Mouse (Mus musculus) heart, embryonic 11.5 days (tissue): ENCODE data around the gene Pga5. TPM values are rescaled to one million over a fixed set of nuclear protein-coding genes. Genes with fewer than 3 reads are reported as not detected.

Source experiments
- ATAC-seq: fragments of 200-750 bp; cut with Nextera tagmentation; replicated peaks from 2 replicates; pipeline ENCODE4 v1.8.0; 2017; ENCODE audit warnings: moderate library complexity; ENCODE audit not compliant: insufficient number of reproducible peaks, low FRiP score, low TSS enrichment
- H3K27ac ChIP-seq: fragments of 300-500 bp; sonication (generic); 2 replicates; pipeline ENCODE4 v1.5.1; 2014; ENCODE audit warnings: mild to moderate bottlenecking, low read depth, low read length
- H3K27me3 ChIP-seq: fragments of 300-500 bp; sonication (generic); 2 replicates; pipeline ENCODE4 v1.6.1; 2014; ENCODE audit warnings: mild to moderate bottlenecking, low read length, mixed read lengths; ENCODE audit not compliant: control insufficient read depth, insufficient read depth
- H3K36me3 ChIP-seq: fragments of 300-500 bp; sonication (generic); 2 replicates; pipeline ENCODE4 v1.6.1; 2014; ENCODE audit warnings: mild to moderate bottlenecking, low read length, moderate library complexity, mixed read lengths; ENCODE audit not compliant: control insufficient read depth, insufficient read depth
- H3K4me1 ChIP-seq: fragments of 300-500 bp; sonication (generic); 2 replicates; pipeline ENCODE4 v1.6.1; 2014; ENCODE audit warnings: low read length; ENCODE audit not compliant: control insufficient read depth, insufficient read depth
- H3K4me2 ChIP-seq: fragments of 300-500 bp; sonication (generic); 2 replicates; pipeline ENCODE4 v1.6.1; 2014; ENCODE audit warnings: mild to moderate bottlenecking, moderate library complexity
- H3K4me3 ChIP-seq: fragments of 300-500 bp; sonication (generic); 2 replicates; pipeline ENCODE4 v1.5.1; 2014; ENCODE audit warnings: low read depth, low read length
- H3K9ac ChIP-seq: fragments of 300-500 bp; sonication (generic); 2 replicates; pipeline ENCODE4 v1.6.1; 2014; ENCODE audit warnings: mild to moderate bottlenecking, low read depth, low read length, moderate library complexity
- H3K9me3 ChIP-seq: fragments of 300-500 bp; sonication (generic); replicated peaks from 2 replicates; pipeline ENCODE4 v1.6.1; 2016; ENCODE audit warnings: low read length; ENCODE audit not compliant: control insufficient read depth
- WGBS: fragments of 180-500 bp; shearing (Covaris S2); extraction: QIAGEN DNeasy Blood & Tissue Kit; methylation state at CpG from one replicate; pipeline ENCODE4 v1.1.7; 2014; ENCODE audit not compliant: insufficient replicate concordance; 5-methylcytosine and 5-hydroxymethylcytosine counted together
- polyA plus RNA-seq: library from polyadenylated mRNA; unstranded; fragments of >200 nt; fragmentation: Nextera tagmentation; extraction: Ambion mirVana; gene quantifications from 2 replicates; pipeline ENCODE4 v1.2.1, GENCODE M21; 2014

Gene Pga5
- polyA plus RNA-seq, 1 experiment from 2014 or later: not detected

- ATAC-seq: peak; percentile 94
- WGBS: under 1% methylated on average over 74 of the region's 74 CpGs
- H3K9me3 ChIP-seq: no peaks in the 10 kb centered on the region
- H3K4me2 ChIP-seq: peak within 1 kb of the TSS; percentile 71
- peak within 1 kb of the TSS; percentile 90 for H3K9ac ChIP-seq
- no peaks in the 10 kb centered on the region for H3K27me3 ChIP-seq
- peaks cover 27% of the 10 kb centered on the region for H3K4me1 ChIP-seq
- H3K36me3 ChIP-seq: no peaks in the 10 kb centered on the region
- peak within 1 kb of the TSS; percentile 94 for H3K27ac ChIP-seq
- H3K4me3 ChIP-seq: peak within 1 kb of the TSS; percentile 74
These were observed 10.9 kb upstream of the Pga5 start, which contains the start of gene Vps37c for GRCm38 (mm10) chr19:10688537-10689352. Gene Vps37c (plus strand): TSS chr19:10688735.

GRCm38 (mm10) chr19:10685727-10686126, 7.9 kb upstream of the Pga5 start:
- peaks cover 2% of the 10 kb centered on the region; the same call in 1 of the 2 replicates for H3K27me3 ChIP-seq
- no peak for ATAC-seq

GRCm38 (mm10) chr19:10685081-10685480, 7.2 kb upstream of the Pga5 start:
- peaks cover 2% of the 10 kb centered on the region; the same call in 1 of the 2 replicates for H3K27me3 ChIP-seq
- no peak overlapping the region for H3K9ac ChIP-seq
- 79% methylated on average over 9 of the region's 9 CpGs for WGBS
- H3K4me1 ChIP-seq: peaks cover 16% of the 10 kb centered on the region; the same call in 1 of the 2 replicates
- H3K4me2 ChIP-seq: no peak overlapping the region
- H3K27ac ChIP-seq: no peak overlapping the region
- no peak for ATAC-seq
- H3K9me3 ChIP-seq: no peaks in the 10 kb centered on the region
- H3K36me3 ChIP-seq: no peaks in the 10 kb centered on the region
- H3K4me3 ChIP-seq: no peak overlapping the region

More at GRCm38 (mm10) chr19:10685727-10686126, 7.9 kb upstream of the Pga5 start:
- no peaks in the 10 kb centered on the region for H3K9me3 ChIP-seq
- peaks cover 18% of the 10 kb centered on the region; the same call in 1 of the 2 replicates for H3K4me1 ChIP-seq
- WGBS: 65% methylated on average over 2 of the region's 2 CpGs
- H3K36me3 ChIP-seq: no peaks in the 10 kb centered on the region
- no peak overlapping the region for H3K4me2 ChIP-seq
- H3K9ac ChIP-seq: no peak overlapping the region
- no peak overlapping the region for H3K27ac ChIP-seq
- no peak overlapping the region for H3K4me3 ChIP-seq

- Histone ChIP-seq H3K9me3 (no peaks in the 10 kb centered on the region), H3K4me2 (no peak overlapping the region), H3K36me3 (no peaks in the 10 kb centered on the region), H3K27ac (no peak overlapping the region), H3K9ac (no peak overlapping the region), H3K4me1 (no peaks in the 10 kb centered on the region), H3K27me3 (peaks cover 2% of the 10 kb centered on the region; the same call in 1 of the 2 replicates), H3K4me3 (no peak overlapping the region)
- 62% methylated on average over 4 of the region's 4 CpGs for WGBS
- ATAC-seq: no peak
These were observed 3.7 kb upstream of the Pga5 start for GRCm38 (mm10) chr19:10681571-10681970.

- no peak for ATAC-seq
- H3K27me3 ChIP-seq: peaks cover 2% of the 10 kb centered on the region; the same call in 1 of the 2 replicates
- H3K9me3 ChIP-seq: no peaks in the 10 kb centered on the region
- no peak overlapping the region for H3K4me2 ChIP-seq
- H3K36me3 ChIP-seq: no peaks in the 10 kb centered on the region
- no peak overlapping the region for H3K27ac ChIP-seq
- no peak overlapping the region for H3K9ac ChIP-seq
- 76% methylated on average over 1 of the region's 1 CpGs for WGBS
- no peak overlapping the region for H3K4me3 ChIP-seq
- no peaks in the 10 kb centered on the region for H3K4me1 ChIP-seq
These were observed 849 bp upstream of the Pga5 start for GRCm38 (mm10) chr19:10678772-10679067.

- WGBS: 81% methylated on average over 16 of the region's 16 CpGs
- Histone ChIP-seq H3K9me3 (no peaks in the 10 kb centered on the region), H3K9ac (no peak overlapping the region), H3K4me3 (no peak overlapping the region), H3K27me3 (peaks cover 2% of the 10 kb centered on the region; the same call in 1 of the 2 replicates), H3K27ac (no peak overlapping the region), H3K4me1 (no peaks in the 10 kb centered on the region), H3K36me3 (no peaks in the 10 kb centered on the region), H3K4me2 (no peak overlapping the region)
- no peak for ATAC-seq
These were observed 1.2 kb downstream of the Pga5 start for GRCm38 (mm10) chr19:10676656-10677055.

GRCm38 (mm10) chr19:10673275-10673674, 4.6 kb downstream of the Pga5 start:
- no peak overlapping the region for H3K27ac ChIP-seq
- H3K4me2 ChIP-seq: no peak overlapping the region; the same call in 1 of the 2 replicates
- no peaks in the 10 kb centered on the region for H3K36me3 ChIP-seq
- H3K4me1 ChIP-seq: no peaks in the 10 kb centered on the region
- 33% methylated on average over 1 of the region's 1 CpGs for WGBS
- no peaks in the 10 kb centered on the region for H3K9me3 ChIP-seq
- no peak for ATAC-seq
- no peak overlapping the region for H3K9ac ChIP-seq
- H3K4me3 ChIP-seq: no peak overlapping the region
- no peaks in the 10 kb centered on the region for H3K27me3 ChIP-seq

- Histone ChIP-seq H3K9ac (no peak overlapping the region), H3K27ac (no peak overlapping the region), H3K9me3 (no peaks in the 10 kb centered on the region), H3K36me3 (no peaks in the 10 kb centered on the region), H3K27me3 (no peaks in the 10 kb centered on the region), H3K4me3 (no peak overlapping the region), H3K4me1 (no peaks in the 10 kb centered on the region), H3K4me2 (no peak overlapping the region)
- ATAC-seq: no peak
- 69% methylated on average over 9 of the region's 9 CpGs for WGBS
These were observed 5.9 kb downstream of the Pga5 start for GRCm38 (mm10) chr19:10671854-10672417.
